Mouse (Mus musculus) heart, adult 2 months (tissue): ENCODE results near the gene Cdk11b.

Source experiments
- CTCF ChIP-seq: fragments of 200-600 bp; IDR thresholded peaks from 2 replicates; pipeline ENCODE4 v1.8.1; 2022; ENCODE audit warnings: antibody characterized with exemption, mild to moderate bottlenecking, moderate library complexity
- EP300 ChIP-seq: fragments of 200-500 bp; IDR thresholded peaks from 2 replicates; pipeline ENCODE4 v1.6.1; 2011; ENCODE audit warnings: low read depth, low read length, control low read depth; ENCODE audit not compliant: insufficient read depth
- POLR2A ChIP-seq: fragments of 200-500 bp; IDR thresholded peaks from 2 replicates; pipeline ENCODE4 v1.6.1; 2011; ENCODE audit warnings: mild to moderate bottlenecking, low read depth, low read length, control low read depth; ENCODE audit not compliant: insufficient read depth

DNA sequence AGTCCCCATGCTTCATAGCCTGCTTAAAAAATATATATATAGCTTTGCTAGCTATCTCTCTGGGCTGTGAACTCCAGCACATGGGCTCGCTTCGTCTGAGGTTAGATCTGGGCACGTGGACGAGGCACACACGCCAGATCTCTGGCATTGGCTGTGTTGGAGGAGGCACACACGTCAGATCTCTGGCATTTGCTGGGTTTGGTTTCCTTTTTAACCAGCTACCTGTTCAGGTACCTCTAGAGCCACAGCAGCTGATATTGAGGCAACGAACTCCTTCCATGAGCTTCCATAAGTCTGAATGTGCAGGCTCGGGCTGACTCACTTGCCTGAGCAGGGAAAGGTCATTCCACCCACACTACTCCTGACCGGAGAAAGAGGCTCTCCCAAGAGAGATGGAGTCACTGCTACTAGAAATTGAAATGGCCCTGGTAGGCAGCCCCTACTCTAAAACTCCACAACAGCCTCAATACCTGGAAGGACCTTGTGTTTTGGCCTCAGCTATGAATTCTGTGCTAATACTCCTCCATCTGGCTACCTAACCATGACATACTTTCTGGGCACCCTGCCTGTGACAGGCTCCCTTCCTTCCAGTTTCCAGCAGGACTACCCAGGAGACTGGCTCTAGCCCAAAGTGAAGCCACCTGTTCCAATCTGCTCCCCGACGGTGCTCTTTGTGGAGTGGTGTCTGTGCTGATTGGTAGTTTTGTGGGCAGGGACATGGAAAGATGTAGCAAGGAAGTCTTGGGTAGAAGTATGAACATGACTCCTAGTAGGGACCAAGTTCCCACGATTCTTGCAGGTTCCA lies 66.1 kb downstream of the Cdk11b start:
- TF ChIP-seq POLR2A = no peak
- no peak for TF ChIP-seq CTCF
- TF ChIP-seq EP300 = no peak
